Mouse (Mus musculus): ENCODE measurements around the gene Pyurf. TPM values are rescaled to one million over a fixed set of nuclear protein-coding genes. Genes with fewer than 3 reads are reported as not detected.

The Pyurf gene
- total RNA-seq (2021) = 1 to 10 TPM; 8.4 TPM

DNA sequence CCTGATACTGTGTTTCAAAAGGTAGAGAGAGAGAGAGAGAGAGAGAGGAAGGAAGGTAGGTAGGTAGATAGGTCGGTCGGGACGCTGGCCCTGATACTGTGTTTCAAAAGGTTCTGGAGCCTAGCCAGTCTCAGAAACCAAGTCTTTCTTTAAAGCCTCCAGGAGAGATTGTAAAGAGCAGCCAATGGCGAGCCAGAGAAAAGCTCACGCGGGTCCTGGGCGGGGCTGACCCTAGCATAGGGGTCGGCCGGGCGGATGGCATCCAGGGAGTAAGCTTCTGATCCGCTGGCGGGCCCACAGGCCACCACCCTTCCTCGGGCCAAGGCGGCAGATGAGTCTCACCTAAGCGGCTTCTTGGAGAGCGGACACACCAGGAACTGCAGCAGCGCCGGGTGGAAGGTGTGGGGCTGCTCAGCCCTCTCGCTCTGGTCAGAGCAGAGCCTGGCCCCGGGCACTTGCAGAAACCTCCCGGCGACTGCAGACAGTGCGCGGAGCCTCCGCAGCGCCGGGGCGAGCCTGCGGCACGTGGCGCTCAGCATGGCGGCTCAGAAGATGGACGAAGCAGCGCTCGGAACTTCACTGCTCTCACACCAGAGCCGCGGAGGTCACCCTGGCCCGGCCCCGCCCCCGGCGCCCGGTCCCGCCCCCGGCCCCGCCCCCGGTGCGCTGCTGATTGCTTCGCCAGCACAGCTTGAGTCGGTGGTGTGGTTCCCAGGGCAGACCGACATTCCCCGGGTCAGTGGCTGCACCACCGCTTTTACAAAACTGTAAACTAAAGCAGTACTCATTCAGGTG lies at the start of gene Pyurf:
Pyurf (minus strand) TSS at position 612 of the 795 bp plus-strand sequence.
- DNase-seq (ENCODE audit: extremely low spot score in 1 of 2, low spot score in 1 of 2) = peak; percentile 57 to 61

DNA sequence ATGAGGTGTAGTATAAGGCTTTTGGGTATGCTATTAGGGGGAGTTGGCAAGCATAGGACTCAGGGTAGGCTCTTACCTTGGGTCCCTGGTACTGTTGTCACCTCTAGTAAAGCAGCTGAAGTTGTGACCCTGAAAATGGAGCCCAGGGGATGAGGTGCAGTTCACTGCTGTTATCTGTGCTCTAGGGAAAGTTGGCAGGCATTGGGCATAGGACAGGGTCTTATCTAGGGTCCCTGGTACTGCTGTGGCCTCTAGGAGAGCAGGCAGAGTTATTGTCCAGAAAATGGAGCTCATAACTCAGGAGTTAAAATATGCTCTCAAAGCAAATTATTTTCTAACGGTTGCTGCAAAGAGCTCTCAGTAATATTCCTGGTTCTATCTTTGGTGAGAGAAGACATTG lies 29.5 kb upstream of the Pyurf start:
- no peak for DNase-seq (ENCODE audit: extremely low spot score in 1 of 2, low spot score in 1 of 2)

DNA sequence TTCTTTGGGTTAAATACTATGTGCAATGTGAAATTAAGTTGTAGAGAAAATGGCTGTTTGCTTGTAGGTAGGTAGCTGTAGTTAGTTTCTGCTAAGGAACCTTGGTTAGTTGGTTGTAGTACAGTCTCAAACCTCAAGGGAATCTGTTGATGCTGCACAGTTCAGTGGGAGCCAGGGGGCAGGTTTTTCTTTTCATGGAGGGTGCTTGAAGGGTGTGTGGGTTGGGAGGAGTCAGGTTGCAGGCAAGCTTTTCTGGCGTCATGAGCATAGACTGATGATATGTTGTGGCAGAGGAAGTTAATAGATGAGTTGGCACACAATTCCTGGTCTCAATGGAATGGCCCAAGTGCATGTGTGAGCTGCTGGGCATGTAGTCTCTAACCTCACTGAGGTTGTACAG lies 19.8 kb upstream of the Pyurf start:
- no peak for DNase-seq (ENCODE audit: extremely low spot score in 1 of 2, low spot score in 1 of 2)

DNA sequence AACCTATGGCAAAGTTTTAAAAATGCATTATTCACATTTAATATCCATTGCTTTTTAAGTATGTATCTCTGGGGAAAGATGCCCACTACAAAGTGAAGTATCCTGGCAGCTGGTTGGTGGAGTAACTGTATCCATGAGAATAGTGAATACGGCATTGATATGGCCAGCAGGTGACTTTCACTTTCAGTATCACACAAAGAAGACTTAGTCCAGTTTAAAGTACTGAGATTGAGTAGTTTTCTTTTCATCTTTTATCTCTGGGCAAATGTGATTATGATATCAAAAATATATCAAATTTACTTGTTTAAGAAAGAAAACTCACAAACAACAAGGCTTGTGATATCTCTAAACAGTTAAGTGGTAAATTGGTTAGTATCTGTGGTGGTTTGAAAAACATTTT lies 14.8 kb upstream of the Pyurf start:
- no peak for DNase-seq (ENCODE audit: extremely low spot score in 1 of 2, low spot score in 1 of 2)

DNA sequence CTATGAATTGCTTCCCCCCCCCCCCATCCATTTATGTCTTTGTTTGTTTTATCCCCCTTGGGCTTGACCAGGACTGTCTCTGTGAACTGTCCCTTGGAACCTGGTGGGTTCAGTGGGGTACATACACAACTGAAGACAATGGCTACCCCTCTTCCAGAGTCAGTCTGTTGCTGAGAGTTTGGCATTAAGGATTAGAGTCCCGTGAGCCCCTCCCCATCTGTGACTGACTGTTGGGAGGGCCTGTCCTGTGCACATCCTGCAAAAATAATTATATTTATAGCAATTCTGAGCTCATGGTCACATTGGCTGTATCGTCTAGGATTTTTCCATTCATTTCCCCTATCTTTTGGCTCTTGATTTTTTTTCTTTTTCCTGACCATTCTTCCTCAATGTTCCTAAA lies 11.8 kb upstream of the Pyurf start:
- no peak for DNase-seq (ENCODE audit: extremely low spot score in 1 of 2, low spot score in 1 of 2)

DNA sequence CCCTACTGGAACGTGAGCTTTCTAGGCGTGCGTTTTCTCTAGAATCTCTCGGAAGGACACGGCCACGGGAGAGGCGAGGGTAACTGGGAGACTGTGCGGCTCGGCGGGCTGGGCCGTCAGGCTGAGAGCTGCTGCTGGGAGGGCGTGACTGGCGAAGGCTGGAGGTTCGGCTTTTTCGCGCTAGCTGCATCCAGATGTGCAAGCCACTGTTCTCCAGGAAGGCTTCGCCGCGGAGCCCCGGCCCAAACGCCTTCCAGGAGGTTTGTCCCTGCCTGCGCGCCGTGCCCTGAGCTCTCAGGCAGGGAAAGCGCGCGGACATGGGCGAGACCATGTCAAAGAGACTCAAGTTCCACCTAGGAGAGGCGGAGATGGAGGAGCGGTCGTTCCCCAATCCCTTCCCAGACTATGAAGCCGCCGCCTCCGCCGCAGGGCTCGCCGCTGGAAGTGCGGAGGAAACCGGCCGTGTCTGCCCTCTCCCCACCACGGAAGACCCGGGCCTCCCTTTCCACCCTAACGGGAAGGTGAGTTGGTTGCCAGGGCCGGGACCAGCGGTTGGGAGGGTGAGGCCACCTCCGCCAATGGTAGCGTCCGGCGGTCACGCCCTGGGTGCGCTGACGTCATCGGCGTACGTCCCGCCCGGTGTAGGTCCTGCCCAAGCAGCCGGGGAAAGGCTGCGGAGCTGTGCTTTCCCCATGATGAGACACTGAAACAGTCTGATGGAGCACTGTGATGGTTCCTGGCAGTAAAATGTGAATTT lies 11.0 kb upstream of the Pyurf start:
- peak; percentile 88 to 96 for DNase-seq (ENCODE audit: extremely low spot score in 1 of 2, low spot score in 1 of 2)

DNA sequence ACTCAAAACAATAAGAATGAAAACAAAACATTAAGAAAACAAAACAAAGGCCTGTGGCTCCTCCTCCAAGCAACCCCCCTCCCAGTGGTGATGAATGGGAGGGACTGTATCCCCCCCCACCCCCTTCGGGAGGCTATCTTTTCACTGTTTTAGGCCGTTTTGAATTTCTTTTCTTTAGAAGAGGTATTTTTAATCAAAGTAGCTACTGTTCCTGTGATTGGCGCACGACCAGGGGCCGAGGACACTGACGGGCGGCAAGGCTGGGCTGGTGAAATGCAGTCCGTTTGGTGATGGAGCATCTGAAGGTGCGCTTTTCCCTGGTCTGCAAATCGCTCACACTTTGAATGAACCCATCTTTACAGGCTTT lies 10.5 kb upstream of the Pyurf start, which contains the start of gene Lancl2:
Lancl2 (plus strand) TSS at position 165 of the 367 bp plus-strand sequence.
- DNase-seq (ENCODE audit: extremely low spot score in 1 of 2, low spot score in 1 of 2) = peak; percentile 53 to 55

DNA sequence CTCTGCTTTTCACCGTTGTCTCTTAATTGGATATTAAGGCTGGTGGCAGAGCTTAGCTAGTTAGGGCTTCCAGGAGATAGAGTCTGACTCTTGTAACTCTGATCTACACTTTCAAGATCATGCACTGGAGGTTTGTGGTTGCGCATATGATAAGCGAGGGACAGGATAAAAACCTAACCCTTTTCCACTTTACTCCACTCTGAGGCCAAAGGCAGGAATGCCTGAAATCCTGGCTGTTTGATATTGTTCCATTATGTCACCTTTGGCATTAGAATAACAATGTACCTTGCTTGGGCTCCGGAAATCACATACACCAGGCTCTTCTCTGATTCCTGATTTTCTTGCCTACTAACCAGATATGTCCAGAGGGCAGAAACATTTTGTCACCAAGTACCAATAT lies 9.8 kb upstream of the Pyurf start:
- no peak for DNase-seq (ENCODE audit: extremely low spot score in 1 of 2, low spot score in 1 of 2)

DNA sequence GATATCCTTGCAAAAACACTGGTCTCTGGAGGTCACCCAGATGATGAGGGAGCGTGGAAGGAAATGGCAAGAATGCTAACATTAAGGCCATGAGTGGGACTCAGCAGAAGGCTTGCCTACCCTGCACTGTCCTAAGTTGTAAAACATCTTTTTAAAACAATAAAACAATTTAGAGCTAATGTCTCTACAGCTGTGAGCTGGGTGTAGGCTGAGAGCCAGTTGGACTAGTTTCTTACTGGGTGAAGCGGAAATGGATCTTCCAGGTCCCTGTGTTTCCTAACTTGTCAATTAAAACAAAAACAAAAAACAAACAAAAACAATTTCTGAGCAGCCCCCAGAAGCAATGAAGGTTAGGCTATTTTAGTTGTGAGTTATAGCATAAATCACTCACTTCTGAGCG lies 1.2 kb upstream of the Pyurf start:
- DNase-seq (ENCODE audit: extremely low spot score in 1 of 2, low spot score in 1 of 2) = no peak

DNA sequence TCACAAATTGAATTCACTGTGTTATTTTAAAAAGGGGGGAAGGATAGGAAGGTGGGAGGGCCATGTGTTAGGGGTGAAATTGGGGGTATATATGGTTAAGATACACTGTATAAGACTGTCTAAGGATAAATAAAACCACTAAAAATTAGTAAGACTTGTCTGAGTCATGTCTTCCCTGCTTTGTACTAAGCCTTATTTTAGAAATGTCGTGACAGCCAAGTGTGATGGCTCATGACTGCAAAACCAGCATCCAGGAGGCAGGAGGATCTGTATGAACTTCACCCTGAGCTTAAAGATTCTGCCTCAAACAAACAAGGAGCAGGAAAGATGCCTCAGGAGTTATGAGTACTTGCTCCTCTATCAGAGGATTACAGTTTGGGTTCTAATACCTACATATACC lies 7.7 kb downstream of the Pyurf start:
- no peak for DNase-seq (ENCODE audit: extremely low spot score in 1 of 2, low spot score in 1 of 2)

DNA sequence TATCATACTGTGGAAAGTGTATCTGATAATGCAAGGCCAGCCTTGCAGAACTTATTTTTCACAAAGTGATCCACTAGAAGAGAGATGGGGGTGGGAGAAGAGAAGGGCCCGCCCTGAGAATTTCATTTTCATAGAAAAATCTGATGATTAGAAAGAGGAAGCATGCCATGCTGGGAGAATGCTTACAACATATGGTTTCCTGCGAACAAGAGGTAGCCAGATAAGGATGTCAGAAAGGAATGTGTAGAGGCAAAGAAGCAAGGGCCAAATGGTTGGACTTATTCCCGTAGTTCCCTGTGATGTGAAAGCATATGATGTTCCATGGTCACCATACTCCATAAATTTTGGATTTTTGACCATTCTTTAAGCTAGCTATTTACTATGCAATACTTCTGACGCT lies 30.6 kb downstream of the Pyurf start:
- no peak for DNase-seq (ENCODE audit: extremely low spot score in 1 of 2, low spot score in 1 of 2)

DNA sequence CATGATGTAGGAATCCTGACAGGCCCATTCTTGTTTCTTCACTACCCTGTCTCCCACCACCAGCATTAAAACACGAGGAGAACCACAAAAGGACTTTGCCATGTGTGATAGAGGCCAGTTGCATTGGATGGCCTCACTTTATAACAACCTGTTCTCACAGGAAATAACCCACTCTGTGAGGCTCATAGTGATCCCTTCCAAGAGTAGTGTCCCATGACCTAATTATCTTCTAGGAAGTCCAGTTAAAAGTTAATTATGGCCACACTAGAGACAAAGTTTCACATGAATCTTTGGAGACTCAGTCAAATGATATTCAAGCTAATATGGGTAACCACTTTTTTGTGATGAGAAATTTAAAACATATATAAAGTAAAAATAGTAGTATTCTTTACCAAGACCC lies 44.6 kb downstream of the Pyurf start:
- DNase-seq (ENCODE audit: extremely low spot score in 1 of 2, low spot score in 1 of 2) = no peak

DNA sequence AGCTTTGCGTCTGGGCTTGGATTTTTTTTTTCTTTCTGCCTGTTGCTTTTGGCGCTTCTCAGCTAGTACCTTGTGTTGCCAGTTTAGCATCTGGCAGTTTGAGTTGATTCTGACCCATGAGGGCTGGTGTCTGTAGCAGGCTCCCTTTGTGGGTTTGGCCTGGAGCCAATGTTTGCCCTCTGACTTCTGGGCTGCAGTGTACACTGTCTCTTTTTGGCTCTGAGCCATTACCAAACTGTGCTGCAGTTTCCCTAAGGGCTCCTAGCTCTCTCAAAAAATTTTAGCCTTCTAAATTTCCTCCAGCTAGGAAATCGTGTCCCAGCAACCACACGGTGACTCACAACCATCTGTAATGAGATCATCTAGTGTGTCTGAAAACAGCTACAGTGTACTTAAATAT lies 50.1 kb downstream of the Pyurf start:
- peak; percentile 8 to 38 for DNase-seq (ENCODE audit: extremely low spot score in 1 of 2, low spot score in 1 of 2)

DNA sequence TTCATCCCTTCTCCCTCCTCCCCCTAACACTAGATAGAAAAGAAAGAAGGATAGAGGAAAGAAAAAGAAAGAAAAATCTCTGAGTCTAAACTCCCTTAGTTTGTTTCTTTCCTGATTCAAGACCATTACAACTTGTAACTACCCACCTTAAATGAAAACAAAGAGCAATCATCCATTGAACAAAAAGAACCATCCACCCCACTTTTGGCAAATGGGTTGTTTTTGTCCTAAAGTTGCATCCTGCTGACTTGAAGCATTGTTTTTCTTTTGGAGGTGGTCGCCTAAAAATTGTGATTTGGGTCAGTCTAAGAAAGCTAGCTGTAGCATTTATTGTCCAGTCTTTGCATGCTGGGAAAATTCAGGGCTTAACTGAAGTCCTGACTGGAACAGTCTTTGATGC lies 52.3 kb downstream of the Pyurf start:
- DNase-seq (ENCODE audit: extremely low spot score in 1 of 2, low spot score in 1 of 2) = no peak

Other genes starting within 250 kb of the Pyurf start
- 10 to 100 TPM; 65.7 to 69.1 TPM for gene Ppm1k, start 156.6 kb downstream of the Pyurf start, total RNA-seq (2021)
- 1 to 10 TPM; 4.2 to 4.3 TPM for gene Herc6, start 111.1 kb downstream of the Pyurf start, total RNA-seq (2021)
- 10 to 100 TPM; 88.1 to 93.9 TPM for gene Lancl2, start 10.5 kb upstream of the Pyurf start, total RNA-seq (2021)
- gene Vopp1, start 133.1 kb upstream of the Pyurf start, total RNA-seq (2021) = 10 to 100 TPM; 68.7 to 70.4 TPM
- gene Vmn1r21, start 158.3 kb upstream of the Pyurf start, total RNA-seq (2021) = not detected
- not detected for gene Vmn1r22, start 215.9 kb upstream of the Pyurf start, total RNA-seq (2021)
- gene Vmn1r23, start 234.8 kb upstream of the Pyurf start, total RNA-seq (2021) = not detected